Mouse (Mus musculus): ENCODE results near the gene Abcg8.

DNA sequence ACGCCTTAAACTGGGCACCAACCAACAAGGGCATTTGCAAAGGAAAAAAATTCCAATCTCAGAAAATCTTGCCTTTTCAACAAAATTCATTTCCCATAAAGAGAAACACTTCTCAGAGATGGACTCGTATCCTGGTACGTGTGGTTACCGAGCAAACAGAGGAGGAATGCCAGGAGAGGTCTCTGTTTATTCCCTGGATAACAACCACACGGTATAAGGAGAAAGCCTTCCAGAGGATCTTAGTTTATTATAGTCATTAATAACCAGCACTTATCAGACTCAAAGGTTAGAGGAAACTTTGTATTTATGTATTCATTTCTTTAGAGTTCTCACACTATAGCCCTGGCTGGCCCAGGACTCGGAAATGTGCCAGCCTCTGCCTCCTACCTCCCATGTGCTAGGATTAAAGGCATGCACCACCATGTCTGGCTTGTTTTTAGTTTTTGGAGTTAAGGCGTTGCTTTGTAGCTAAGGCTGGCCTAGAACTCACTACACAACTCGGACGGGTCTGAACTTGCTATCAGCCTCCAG, 72.1 kb downstream of the Abcg8 start:
- no peak for TF ChIP-seq GATA1 (IDR thresholded peaks at IDR 0.05; ENCODE audit: borderline replicate concordance, low read length)
- TF ChIP-seq FLI1 (IDR thresholded peaks at IDR 0.05; ENCODE audit: low read length): no peak
